Mouse (Mus musculus) liver, embryonic 16.5 days (tissue): ENCODE results near the gene Gm12394. TPM values are rescaled to one million over a fixed set of nuclear protein-coding genes. Genes with fewer than 3 reads are reported as not detected.

Experiments
- ATAC-seq: fragments of 200-750 bp; cut with Nextera tagmentation; 2 replicates; pipeline ENCODE4 v1.8.0; 2017; ENCODE audit warnings: low read depth, mild to moderate bottlenecking, moderate number of reproducible peaks, moderate library complexity
- H3K27ac ChIP-seq: fragments of 300-500 bp; sonication (generic); 2 replicates; pipeline ENCODE4 v1.5.1; 2014; ENCODE audit warnings: mild to moderate bottlenecking, low read length
- H3K27me3 ChIP-seq: fragments of 300-500 bp; sonication (generic); 2 replicates; pipeline ENCODE4 v1.6.1; 2014; ENCODE audit warnings: low read depth, low read length, mixed read lengths; ENCODE audit not compliant: control insufficient read depth, insufficient read depth
- H3K36me3 ChIP-seq: fragments of 300-500 bp; sonication (generic); 2 replicates; pipeline ENCODE4 v1.6.1; 2014; ENCODE audit warnings: mild to moderate bottlenecking; ENCODE audit not compliant: control insufficient read depth, insufficient read depth
- H3K4me1 ChIP-seq: fragments of 300-500 bp; sonication (generic); 2 replicates; pipeline ENCODE4 v1.6.1; 2014; ENCODE audit warnings: low read depth, low read length, mixed read lengths; ENCODE audit not compliant: control insufficient read depth
- H3K4me2 ChIP-seq: fragments of 300-500 bp; sonication (generic); 2 replicates; pipeline ENCODE4 v1.6.1; 2014; ENCODE audit warnings: low read depth, low read length, mixed read lengths
- H3K4me3 ChIP-seq: fragments of 300-500 bp; sonication (generic); 2 replicates; pipeline ENCODE4 v1.5.1; 2014; ENCODE audit warnings: low read depth, mild to moderate bottlenecking, low read length
- H3K9ac ChIP-seq: fragments of 300-500 bp; sonication (generic); 2 replicates; pipeline ENCODE4 v1.6.1; 2014; ENCODE audit warnings: low read depth, low read length
- H3K9me3 ChIP-seq: fragments of 300-500 bp; sonication (generic); replicated peaks from 2 replicates; pipeline ENCODE4 v1.6.1; 2016; ENCODE audit warnings: low read length; ENCODE audit not compliant: control insufficient read depth
- WGBS: fragments of 180-500 bp; shearing (Covaris S2); extraction: QIAGEN DNeasy Blood & Tissue Kit; methylation state at CpG from one replicate; pipeline ENCODE4 v1.1.7; 2014; ENCODE audit not compliant: insufficient replicate concordance; 5-methylcytosine and 5-hydroxymethylcytosine counted together
- polyA plus RNA-seq: library from polyadenylated mRNA; unstranded; fragments of >200 nt; fragmentation: Nextera tagmentation; extraction: Ambion mirVana; gene quantifications from 2 replicates; pipeline ENCODE4 v1.2.1, GENCODE M21; 2015

Gene Gm12394
- polyA plus RNA-seq, 1 experiment from 2014 or later, result not detected

DNA sequence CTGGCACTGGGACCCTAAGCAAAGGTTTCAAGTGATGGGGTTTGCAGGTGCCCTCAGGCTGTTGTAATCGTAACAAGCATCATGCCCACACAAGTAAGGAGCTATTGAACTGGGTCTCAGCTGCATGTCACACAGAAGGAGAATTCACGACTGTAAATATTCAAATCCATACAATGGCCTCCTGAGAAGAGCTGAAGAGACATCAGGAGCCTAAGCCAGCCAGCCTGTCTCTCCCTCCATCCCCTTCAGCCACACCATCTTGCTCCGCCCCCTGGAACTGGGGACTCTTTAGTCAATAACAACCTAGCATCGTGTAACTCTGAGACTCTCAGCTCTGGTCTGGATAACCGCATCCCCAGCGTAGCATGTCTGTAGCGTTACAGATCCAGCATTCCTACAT is 34.6 kb upstream of the Gm12394 start:
- WGBS, result 64% methylated on average over 7 of the region's 7 CpGs

DNA sequence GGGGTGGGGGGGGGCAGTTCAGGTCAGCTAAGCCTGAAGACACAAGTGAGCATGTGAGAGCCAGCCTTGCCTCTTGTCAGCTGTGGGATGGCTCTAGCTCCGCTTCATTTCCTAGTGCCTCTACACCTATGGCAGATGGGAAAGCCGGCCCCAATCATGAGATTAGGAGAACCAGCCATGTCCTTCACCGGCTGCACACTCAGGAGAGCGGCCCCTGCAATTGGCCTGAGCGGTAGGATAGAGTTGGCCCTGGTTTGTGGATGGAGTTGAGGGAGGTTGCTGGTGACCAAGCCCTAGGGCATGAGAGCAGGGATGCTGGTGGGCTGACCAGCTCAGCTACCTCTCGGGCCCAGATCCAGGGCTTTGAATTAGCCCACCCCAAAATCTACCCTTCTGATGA is 32.2 kb upstream of the Gm12394 start:
- no peak overlapping the region for H3K4me3 ChIP-seq
- H3K36me3 ChIP-seq, result no peaks in the 10 kb centered on the region
- no peak for ATAC-seq
- H3K9ac ChIP-seq, result no peak overlapping the region
- no peaks in the 10 kb centered on the region for H3K4me1 ChIP-seq
- 72% methylated on average over 6 of the region's 6 CpGs for WGBS
- no peaks in the 10 kb centered on the region for H3K9me3 ChIP-seq
- H3K27me3 ChIP-seq, result no peaks in the 10 kb centered on the region
- H3K27ac ChIP-seq, result no peak overlapping the region
- no peak overlapping the region for H3K4me2 ChIP-seq

More for the DNA sequence above, 34.6 kb upstream of the Gm12394 start:
- no peak overlapping the region for H3K4me3 ChIP-seq
- no peaks in the 10 kb centered on the region for H3K27me3 ChIP-seq
- no peak overlapping the region for H3K9ac ChIP-seq
- no peaks in the 10 kb centered on the region for H3K4me1 ChIP-seq
- no peaks in the 10 kb centered on the region for H3K9me3 ChIP-seq
- H3K27ac ChIP-seq, result no peak overlapping the region
- no peak for ATAC-seq
- no peaks in the 10 kb centered on the region for H3K36me3 ChIP-seq
- no peak overlapping the region for H3K4me2 ChIP-seq

DNA sequence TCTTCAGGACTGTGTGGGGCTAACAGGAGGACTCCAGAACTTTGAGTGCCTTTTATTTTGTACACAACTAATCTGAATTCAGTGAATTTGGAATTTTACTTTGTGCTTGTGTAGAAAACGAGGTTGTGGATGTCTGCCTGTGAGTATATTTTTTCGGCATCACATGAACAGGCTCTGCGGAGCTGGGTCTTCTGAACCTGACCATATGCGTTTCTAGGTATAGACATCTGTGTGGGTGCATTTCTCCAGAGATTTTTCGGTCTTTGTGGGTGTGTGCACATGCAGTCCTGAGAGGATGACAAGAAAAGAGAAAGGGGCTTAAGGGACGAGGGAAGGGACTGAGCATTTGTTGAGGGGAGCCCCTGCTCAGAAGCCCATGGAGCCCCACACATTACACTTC is 30.4 kb upstream of the Gm12394 start:
- Histone ChIP-seq H3K4me2 (no peak overlapping the region), H3K4me1 (peaks cover 2% of the 10 kb centered on the region), H3K9me3 (no peaks in the 10 kb centered on the region), H3K27ac (no peak overlapping the region), H3K9ac (no peak overlapping the region), H3K27me3 (no peaks in the 10 kb centered on the region), H3K36me3 (no peaks in the 10 kb centered on the region), H3K4me3 (no peak overlapping the region)
- no peak for ATAC-seq
- WGBS, result 77% methylated on average over 6 of the region's 6 CpGs

DNA sequence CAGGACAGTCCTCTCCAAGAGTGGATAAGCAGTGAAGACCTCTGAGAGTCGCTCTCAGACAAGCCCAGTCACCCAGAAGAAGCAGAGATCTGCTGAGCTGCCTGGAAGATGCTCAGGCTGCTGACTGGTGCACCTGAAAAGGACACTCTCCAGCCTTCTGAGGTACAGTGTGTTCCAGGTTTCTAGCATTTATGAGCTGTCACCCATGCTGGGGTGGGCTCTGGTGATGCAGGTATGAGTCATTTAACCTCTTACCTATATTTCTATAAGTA is 24.0 kb upstream of the Gm12394 start:
- no peaks in the 10 kb centered on the region for H3K36me3 ChIP-seq
- peak; percentile 65 for ATAC-seq
- H3K4me1 ChIP-seq, result peaks cover 29% of the 10 kb centered on the region
- no peaks in the 10 kb centered on the region for H3K27me3 ChIP-seq
- peak overlapping the region; percentile 46 for H3K9ac ChIP-seq
- H3K9me3 ChIP-seq, result no peaks in the 10 kb centered on the region
- peak overlapping the region; percentile 59 for H3K4me3 ChIP-seq
- H3K27ac ChIP-seq, result peak overlapping the region; percentile 89
- H3K4me2 ChIP-seq, result peak overlapping the region; percentile 36
- WGBS, result 17% methylated on average over 1 of the region's 1 CpGs

DNA sequence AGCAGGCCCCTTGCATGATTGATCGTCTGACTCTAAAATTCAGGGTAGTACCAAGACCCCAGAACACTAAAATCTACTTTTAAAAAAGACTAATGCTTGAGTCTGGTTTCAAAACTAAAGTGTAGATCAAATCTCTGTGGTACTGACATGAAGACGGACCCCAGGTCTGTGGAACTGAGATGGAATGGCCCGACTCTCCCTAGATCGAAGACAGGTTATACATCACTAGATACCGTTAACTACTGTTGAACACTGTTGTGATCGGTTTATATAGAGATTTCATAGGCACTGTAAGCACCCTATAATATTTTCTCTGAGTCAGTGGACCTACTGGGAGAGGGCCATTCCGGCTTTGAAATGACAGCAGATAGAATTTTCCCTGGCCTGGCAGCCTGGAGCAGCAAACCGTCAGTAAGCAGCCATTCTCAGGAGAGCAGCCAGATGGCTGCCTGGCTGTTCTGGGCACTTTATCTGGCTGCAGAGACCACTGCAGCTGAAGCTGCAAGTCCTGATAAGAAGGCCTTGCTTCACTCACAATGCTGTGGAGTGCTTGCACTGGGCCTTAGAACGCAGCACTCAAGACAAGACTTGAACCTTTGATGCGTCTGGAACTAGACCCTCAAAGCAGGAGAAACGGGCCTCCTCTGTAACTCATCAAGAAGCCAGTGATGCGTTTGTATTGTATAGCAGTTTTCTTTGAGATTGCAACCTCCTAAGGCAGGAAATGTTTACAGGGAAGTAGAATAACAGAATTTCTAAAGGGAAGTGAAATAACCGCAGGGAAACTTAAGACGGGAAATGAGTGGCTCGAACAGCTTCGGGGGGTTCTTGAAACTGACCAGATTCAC is 23.5 kb upstream of the Gm12394 start:
- H3K9me3 ChIP-seq, result no peaks in the 10 kb centered on the region
- peak overlapping the region; percentile 36 for H3K4me2 ChIP-seq
- peak; percentile 98 for ATAC-seq
- peak overlapping the region; percentile 59 for H3K4me3 ChIP-seq
- H3K27me3 ChIP-seq, result no peaks in the 10 kb centered on the region
- 27% methylated on average over 16 of the region's 16 CpGs for WGBS
- peak overlapping the region; percentile 89 for H3K27ac ChIP-seq
- peak overlapping the region; percentile 46 for H3K9ac ChIP-seq
- peaks cover 29% of the 10 kb centered on the region for H3K4me1 ChIP-seq
- no peaks in the 10 kb centered on the region for H3K36me3 ChIP-seq

- 42% methylated on average over 2 of the region's 2 CpGs for WGBS
- no peaks in the 10 kb centered on the region for H3K27me3 ChIP-seq
- peak overlapping the region; percentile 31; the same call in 1 of the 2 replicates for H3K27ac ChIP-seq
- no peak overlapping the region for H3K4me2 ChIP-seq
- no peak overlapping the region for H3K9ac ChIP-seq
- H3K36me3 ChIP-seq, result no peaks in the 10 kb centered on the region
- peaks cover 29% of the 10 kb centered on the region for H3K4me1 ChIP-seq
- H3K9me3 ChIP-seq, result no peaks in the 10 kb centered on the region
- no peak overlapping the region for H3K4me3 ChIP-seq
- peak; percentile 52 for ATAC-seq
Observed at GRCm38 (mm10) chr4:42877657-42878056, 21.1 kb upstream of the Gm12394 start.

DNA sequence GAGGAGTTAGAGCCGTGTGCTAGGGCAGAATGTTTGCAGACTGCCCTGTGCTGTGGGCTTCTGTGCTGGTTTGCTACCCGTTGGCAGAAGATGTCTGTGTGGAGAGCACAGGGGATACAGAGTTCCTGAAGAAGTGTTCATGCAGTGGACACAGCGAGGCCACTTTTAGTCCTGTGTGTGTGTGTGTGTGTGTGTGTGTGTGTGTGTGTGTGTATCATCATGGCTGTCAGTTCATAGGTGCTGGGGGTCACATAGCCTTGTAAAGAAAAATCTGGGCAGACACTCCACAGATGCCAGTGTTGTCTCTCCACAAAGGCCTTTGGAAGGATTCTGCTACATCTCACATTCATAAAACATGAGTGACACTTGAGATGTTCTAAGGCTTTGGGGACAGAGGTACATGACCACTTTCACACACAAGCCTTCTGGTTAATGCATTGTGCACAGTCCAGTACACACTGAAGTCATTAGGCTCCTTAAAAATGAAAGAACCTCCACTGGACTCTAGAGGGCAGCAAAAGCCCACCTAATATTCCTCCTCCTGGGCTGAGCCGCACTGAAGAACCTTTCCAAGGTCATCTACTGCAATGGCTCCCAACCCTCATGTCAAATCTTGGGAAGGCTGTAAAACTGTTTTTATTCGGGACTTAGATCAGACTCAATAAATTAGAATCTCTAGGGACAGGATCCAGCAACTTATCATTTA is 20.2 kb upstream of the Gm12394 start:
- Histone ChIP-seq H3K27ac (no peak overlapping the region), H3K4me1 (peaks cover 25% of the 10 kb centered on the region)

DNA sequence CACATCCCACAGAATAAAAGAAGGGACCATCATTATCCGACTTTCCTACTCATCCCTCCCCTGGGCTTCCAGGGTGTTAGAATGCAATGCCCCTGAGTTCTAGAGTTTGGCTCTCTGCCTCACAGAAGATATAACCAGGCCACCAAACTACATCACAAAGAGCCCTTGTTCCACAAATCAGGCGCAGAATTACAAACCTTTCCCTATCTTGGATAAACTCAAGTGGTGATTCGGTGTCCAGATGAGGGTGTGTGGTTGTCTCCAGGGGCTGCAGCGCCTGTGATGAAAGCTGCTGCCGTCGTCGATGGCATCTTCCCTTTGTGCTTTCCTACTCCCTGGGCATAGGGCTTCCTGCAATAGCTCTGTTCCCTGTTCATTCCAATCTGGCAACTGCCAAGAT is 17.6 kb upstream of the Gm12394 start, which contains the start of gene Fam205c:
Gene Fam205c (minus strand): TSS at position 101 of the 400 bp plus-strand sequence.
- no peaks in the 10 kb centered on the region for H3K36me3 ChIP-seq
- H3K27me3 ChIP-seq, result no peaks in the 10 kb centered on the region
- no peak within 1 kb of the TSS for H3K4me3 ChIP-seq
- peaks cover 37% of the 10 kb centered on the region for H3K4me1 ChIP-seq
- H3K9me3 ChIP-seq, result no peaks in the 10 kb centered on the region
- no peak within 1 kb of the TSS for H3K9ac ChIP-seq
- 73% methylated on average over 7 of the region's 7 CpGs for WGBS
- no peak for ATAC-seq
- H3K4me2 ChIP-seq, result no peak within 1 kb of the TSS
- H3K27ac ChIP-seq, result no peak within 1 kb of the TSS

More for the DNA sequence above, 20.2 kb upstream of the Gm12394 start:
- H3K27me3 ChIP-seq, result no peaks in the 10 kb centered on the region
- ATAC-seq, result peak; percentile 45
- H3K36me3 ChIP-seq, result no peaks in the 10 kb centered on the region
- WGBS, result 27% methylated on average over 5 of the region's 5 CpGs
- H3K9ac ChIP-seq, result no peak overlapping the region
- no peak overlapping the region for H3K4me3 ChIP-seq
- H3K4me2 ChIP-seq, result no peak overlapping the region
- H3K9me3 ChIP-seq, result no peaks in the 10 kb centered on the region
